In the genomic region with DNA sequence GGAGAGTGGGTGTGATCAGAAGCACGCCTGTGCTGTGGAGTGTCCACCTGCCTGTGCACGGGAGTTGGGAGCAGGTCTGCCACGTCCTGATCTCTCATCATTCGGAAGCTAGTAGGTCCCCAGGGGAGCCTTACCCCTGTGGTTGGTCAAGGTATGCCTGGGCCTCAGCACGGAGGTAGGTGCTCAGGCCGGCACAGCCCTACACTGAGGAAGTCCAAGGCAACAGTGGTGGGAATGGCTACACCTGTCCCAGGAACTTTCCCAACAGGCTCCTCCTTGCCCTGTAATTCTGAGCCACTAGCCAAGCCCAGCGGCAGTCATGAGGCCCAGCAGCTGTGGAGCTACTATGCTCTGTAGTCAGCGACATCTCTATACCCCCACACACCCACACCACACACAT, we compare ENCODE assay signal across 26 mouse cellular contexts. TPM values are rescaled to one million over a fixed set of nuclear protein-coding genes. Genes with fewer than 3 reads are reported as not detected.
DNase-seq lines count a peak whose midpoint lies in the region; ATAC-seq and TF ChIP-seq lines count a peak whose summit lies in the region.
"Had no signal": no experiment of that assay in that cellular context is flagged by ENCODE, and none has a peak within 500 bp of the region (broad histone marks: within the 10 kb centered on the region; RNA-seq: fewer than 3 reads in every experiment).

No protein-coding gene starts in this region.

- 66% methylated on average over 8 of the region's 8 CpGs for WGBS in hindbrain, embryonic 13.5 days
- WGBS in hindbrain, embryonic 11.5 days = 56% methylated on average over 8 of the region's 8 CpGs
- WGBS in hindbrain, embryonic 16.5 days = 60% methylated on average over 8 of the region's 8 CpGs
- 58% methylated on average over 8 of the region's 8 CpGs for WGBS in hindbrain, embryonic 10.5 days
- 57% methylated on average over 8 of the region's 8 CpGs for WGBS in midbrain, embryonic 16.5 days
- WGBS in midbrain, embryonic 13.5 days = 65% methylated on average over 8 of the region's 8 CpGs
- WGBS in stomach, embryonic 15.5 days = 51% methylated on average over 8 of the region's 8 CpGs
- WGBS in stomach, postnatal 0 days = 68% methylated on average over 8 of the region's 8 CpGs

- no peak for TF ChIP-seq EP300 in stomach, postnatal 0 days (optimal IDR thresholded peaks at IDR 0.05)

- DNase-seq in hindbrain, embryonic 11.5 days (ENCODE audit: low spot score) = no peak
- no peak for DNase-seq in hindbrain, embryonic 10.5 days (ENCODE audit: low spot score)
- DNase-seq in stomach, postnatal 0 days (ENCODE audit: low spot score) = no peak
- DNase-seq: adrenal gland, adult 8-10 months; adrenal gland, postnatal 25 days; cerebellum, adult 11-12 months; cerebellum, adult 8-10 months; cerebellum, postnatal 10 days; cerebellum, postnatal 36 days; embryo, embryonic 11 days; gastrocnemius, postnatal 25 days; heart, adult 18-20 months; heart, postnatal 14 days; heart, postnatal 4 days had no signal

- peaks cover 83% of the 10 kb centered on the region for H3K27me3 ChIP-seq in hindbrain, embryonic 13.5 days
- peaks cover 62% of the 10 kb centered on the region for H3K27me3 ChIP-seq in hindbrain, embryonic 11.5 days (ENCODE audit: control insufficient read depth, insufficient read depth, low read length)
- peaks cover 54% of the 10 kb centered on the region for H3K27me3 ChIP-seq in hindbrain, embryonic 16.5 days (replicated peaks; ENCODE audit: control insufficient read depth, insufficient read depth, low read length)
- H3K27me3 ChIP-seq in hindbrain, embryonic 10.5 days (ENCODE audit: insufficient read depth, poor library complexity, severe bottlenecking) = peaks cover 88% of the 10 kb centered on the region
- peaks cover 56% of the 10 kb centered on the region for H3K27me3 ChIP-seq in midbrain, embryonic 16.5 days (ENCODE audit: control insufficient read depth, insufficient read depth, low read depth, low read length)
- H3K27me3 ChIP-seq in midbrain, embryonic 13.5 days = peaks cover 69% of the 10 kb centered on the region
- H3K27me3 ChIP-seq in stomach, embryonic 15.5 days (replicated peaks) = peaks cover 64% of the 10 kb centered on the region
- H3K27me3 ChIP-seq in stomach, postnatal 0 days (ENCODE audit: control insufficient read depth, insufficient read depth, low read length) = peaks cover 29% of the 10 kb centered on the region; the same call in 1 of the 2 replicates

- no peaks in the 10 kb centered on the region for H3K9me3 ChIP-seq in hindbrain, embryonic 13.5 days
- H3K9me3 ChIP-seq in hindbrain, embryonic 11.5 days (ENCODE audit: control insufficient read depth, low read length) = no peaks in the 10 kb centered on the region
- no peaks in the 10 kb centered on the region; the same call in 1 of the 2 replicates for H3K9me3 ChIP-seq in hindbrain, embryonic 16.5 days (ENCODE audit: control insufficient read depth, low read length)
- H3K9me3 ChIP-seq in hindbrain, embryonic 10.5 days = no peaks in the 10 kb centered on the region
- no peaks in the 10 kb centered on the region for H3K9me3 ChIP-seq in midbrain, embryonic 16.5 days (replicated peaks; ENCODE audit: control insufficient read depth, low read length, poor library complexity, severe bottlenecking)
- H3K9me3 ChIP-seq in midbrain, embryonic 13.5 days = no peaks in the 10 kb centered on the region
- no peaks in the 10 kb centered on the region for H3K9me3 ChIP-seq in stomach, embryonic 15.5 days
- H3K9me3 ChIP-seq in stomach, postnatal 0 days (ENCODE audit: control insufficient read depth, low read length) = no peaks in the 10 kb centered on the region
- H3K9me3 ChIP-seq: embryonic facial prominence, embryonic 13.5 days; forebrain, embryonic 15.5 days; heart, embryonic 13.5 days had no signal

- peaks cover 30% of the 10 kb centered on the region for H3K4me1 ChIP-seq in hindbrain, embryonic 13.5 days (replicated peaks)
- H3K4me1 ChIP-seq in hindbrain, embryonic 11.5 days (replicated peaks; ENCODE audit: control insufficient read depth, insufficient read depth, low read length) = peaks cover 6% of the 10 kb centered on the region; the same call in 1 of the 2 replicates
- peaks cover 7% of the 10 kb centered on the region; the same call in 1 of the 2 replicates for H3K4me1 ChIP-seq in hindbrain, embryonic 16.5 days (ENCODE audit: control insufficient read depth, insufficient read depth, low read depth, low read length)
- H3K4me1 ChIP-seq in hindbrain, embryonic 10.5 days (replicated peaks) = peaks cover 29% of the 10 kb centered on the region
- H3K4me1 ChIP-seq in midbrain, embryonic 16.5 days (ENCODE audit: control insufficient read depth, insufficient read depth, low read length) = peaks cover 7% of the 10 kb centered on the region; the same call in 1 of the 2 replicates
- H3K4me1 ChIP-seq in midbrain, embryonic 13.5 days (replicated peaks) = peaks cover 19% of the 10 kb centered on the region
- H3K4me1 ChIP-seq in stomach, embryonic 15.5 days = peaks cover 20% of the 10 kb centered on the region
- no peaks in the 10 kb centered on the region for H3K4me1 ChIP-seq in stomach, postnatal 0 days (replicated peaks; ENCODE audit: control insufficient read depth, insufficient read depth)

- H3K36me3 ChIP-seq in hindbrain, embryonic 13.5 days = no peaks in the 10 kb centered on the region
- H3K36me3 ChIP-seq in hindbrain, embryonic 11.5 days (ENCODE audit: control insufficient read depth, insufficient read depth, low read length) = no peaks in the 10 kb centered on the region
- H3K36me3 ChIP-seq in hindbrain, embryonic 16.5 days (ENCODE audit: control insufficient read depth, insufficient read depth, low read length) = no peaks in the 10 kb centered on the region
- H3K36me3 ChIP-seq in hindbrain, embryonic 10.5 days = no peaks in the 10 kb centered on the region
- no peaks in the 10 kb centered on the region for H3K36me3 ChIP-seq in midbrain, embryonic 16.5 days (ENCODE audit: control insufficient read depth, insufficient read depth, low read length)
- no peaks in the 10 kb centered on the region for H3K36me3 ChIP-seq in midbrain, embryonic 13.5 days
- H3K36me3 ChIP-seq in stomach, embryonic 15.5 days = no peaks in the 10 kb centered on the region
- H3K36me3 ChIP-seq in stomach, postnatal 0 days (ENCODE audit: control insufficient read depth, insufficient read depth, low read length) = no peaks in the 10 kb centered on the region
- H3K36me3 ChIP-seq: embryonic facial prominence, embryonic 10.5 days; embryonic facial prominence, embryonic 13.5 days; forebrain, embryonic 12.5 days; forebrain, embryonic 15.5 days; heart, embryonic 13.5 days had no signal

- peak overlapping the region; percentile 44; the same call in 1 of the 2 replicates for H3K4me3 ChIP-seq in hindbrain, embryonic 13.5 days
- no peak overlapping the region for H3K4me3 ChIP-seq in hindbrain, embryonic 11.5 days (ENCODE audit: low read depth, low read length)
- H3K4me3 ChIP-seq in hindbrain, embryonic 16.5 days (ENCODE audit: low read length) = peak overlapping the region; percentile 2; the same call in 1 of the 2 replicates
- H3K4me3 ChIP-seq in hindbrain, embryonic 10.5 days = no peak overlapping the region
- no peak overlapping the region for H3K4me3 ChIP-seq in midbrain, embryonic 16.5 days (ENCODE audit: low read depth, low read length)
- H3K4me3 ChIP-seq in midbrain, embryonic 13.5 days (replicated peaks) = no peak overlapping the region
- H3K4me3 ChIP-seq in stomach, embryonic 15.5 days (replicated peaks) = no peak overlapping the region
- no peak overlapping the region for H3K4me3 ChIP-seq in stomach, postnatal 0 days (ENCODE audit: low read depth, low read length)
- H3K4me3 ChIP-seq: embryonic facial prominence, embryonic 10.5 days; embryonic facial prominence, embryonic 13.5 days; erythroblast, embryonic 14.5 days; forebrain, embryonic 12.5 days; heart, embryonic 13.5 days had no signal

- H3K27ac ChIP-seq in hindbrain, embryonic 13.5 days = no peak overlapping the region
- no peak overlapping the region for H3K27ac ChIP-seq in hindbrain, embryonic 11.5 days (ENCODE audit: low read depth, low read length)
- H3K27ac ChIP-seq in hindbrain, embryonic 16.5 days (ENCODE audit: low read depth, low read length) = no peak overlapping the region
- H3K27ac ChIP-seq in hindbrain, embryonic 10.5 days = no peak overlapping the region
- H3K27ac ChIP-seq in midbrain, embryonic 16.5 days (ENCODE audit: low read length) = no peak overlapping the region
- no peak overlapping the region for H3K27ac ChIP-seq in midbrain, embryonic 13.5 days
- H3K27ac ChIP-seq in stomach, embryonic 15.5 days = no peak overlapping the region
- H3K27ac ChIP-seq in stomach, postnatal 0 days (replicated peaks) = no peak overlapping the region
- H3K27ac ChIP-seq: embryonic facial prominence, embryonic 10.5 days; embryonic facial prominence, embryonic 13.5 days; forebrain, embryonic 12.5 days; forebrain, embryonic 15.5 days; heart, embryonic 13.5 days had no signal

- no peak for TF ChIP-seq CTCF in stomach, postnatal 0 days (IDR thresholded peaks at IDR 0.05; ENCODE audit: low read depth)

- H3K4me2 ChIP-seq in hindbrain, embryonic 13.5 days = no peak overlapping the region
- H3K4me2 ChIP-seq in hindbrain, embryonic 11.5 days (replicated peaks; ENCODE audit: low read depth, low read length) = no peak overlapping the region
- H3K4me2 ChIP-seq in hindbrain, embryonic 16.5 days (ENCODE audit: low read length) = peak overlapping the region; percentile 56; the same call in 1 of the 2 replicates
- peak overlapping the region; percentile 59 for H3K4me2 ChIP-seq in midbrain, embryonic 16.5 days (ENCODE audit: low read length)
- no peak overlapping the region for H3K4me2 ChIP-seq in midbrain, embryonic 13.5 days (replicated peaks)
- H3K4me2 ChIP-seq in stomach, embryonic 15.5 days = no peak overlapping the region
- no peak overlapping the region for H3K4me2 ChIP-seq in stomach, postnatal 0 days (replicated peaks; ENCODE audit: low read depth)
- H3K4me2 ChIP-seq: embryonic facial prominence, embryonic 13.5 days; forebrain, embryonic 12.5 days; forebrain, embryonic 15.5 days; heart, embryonic 13.5 days had no signal

- no peak overlapping the region for H3K9ac ChIP-seq in hindbrain, embryonic 13.5 days
- no peak overlapping the region for H3K9ac ChIP-seq in hindbrain, embryonic 11.5 days (ENCODE audit: low read depth, low read length)
- H3K9ac ChIP-seq in hindbrain, embryonic 16.5 days (ENCODE audit: low read depth, low read length) = no peak overlapping the region
- H3K9ac ChIP-seq in midbrain, embryonic 16.5 days (ENCODE audit: low read depth, low read length) = no peak overlapping the region
- no peak overlapping the region for H3K9ac ChIP-seq in midbrain, embryonic 13.5 days (replicated peaks)
- H3K9ac ChIP-seq in stomach, embryonic 15.5 days = no peak overlapping the region
- H3K9ac ChIP-seq in stomach, postnatal 0 days (ENCODE audit: low read length) = no peak overlapping the region
- H3K9ac ChIP-seq: embryonic facial prominence, embryonic 13.5 days; forebrain, embryonic 12.5 days; forebrain, embryonic 15.5 days; heart, embryonic 13.5 days had no signal

- ATAC-seq in hindbrain, embryonic 13.5 days (ENCODE audit: low FRiP score) = no peak
- ATAC-seq in hindbrain, embryonic 11.5 days (ENCODE audit: low FRiP score) = no peak
- no peak for ATAC-seq in hindbrain, embryonic 16.5 days
- ATAC-seq in midbrain, embryonic 16.5 days = no peak
- no peak for ATAC-seq in midbrain, embryonic 13.5 days
- ATAC-seq in stomach, embryonic 15.5 days (ENCODE audit: insufficient read depth, low FRiP score, low read depth) = peak; percentile 60; the same call in 1 of the 2 replicates
- ATAC-seq in stomach, postnatal 0 days (ENCODE audit: low FRiP score, low TSS enrichment) = no peak
- ATAC-seq: activated CD4-positive, CD25-positive, alpha-beta regulatory T cell, adult 4 months; forebrain, embryonic 15.5 days had no signal

RNA-seq across cellular contexts. Expression of gene Cilp2, which starts 7.8 kb away (rescaled TPM):
- 3.5 and 3.6 TPM in 2 replicates for polyA plus RNA-seq in hindbrain, embryonic 13.5 days (2015; fragmentation: Nextera tagmentation; extraction: Ambion mirVana)
- polyA plus RNA-seq in hindbrain, embryonic 11.5 days (2014; fragmentation: Nextera tagmentation; extraction: Ambion mirVana) = 0.50 and 0.73 TPM in 2 replicates
- polyA plus RNA-seq in hindbrain, embryonic 16.5 days (2015; fragmentation: Nextera tagmentation; extraction: Ambion mirVana) = 6.6 and 7.0 TPM in 2 replicates
- polyA plus RNA-seq in hindbrain, embryonic 10.5 days (2016; fragmentation: Nextera tagmentation; extraction: Ambion mirVana) = 0.44 and 0.47 TPM in 2 replicates
- polyA plus RNA-seq in midbrain, embryonic 16.5 days (2015; fragmentation: Nextera tagmentation; extraction: Ambion mirVana) = 6.3 and 6.6 TPM in 2 replicates
- 2.1 TPM in 2 replicates for polyA plus RNA-seq in midbrain, embryonic 13.5 days (2015; fragmentation: Nextera tagmentation; extraction: Ambion mirVana)
- polyA plus RNA-seq in stomach, embryonic 15.5 days (2015; fragmentation: Nextera tagmentation; extraction: Ambion mirVana) = 0.83 and 0.95 TPM in 2 replicates
- polyA plus RNA-seq in stomach, postnatal 0 days (2015; fragmentation: Nextera tagmentation; extraction: Ambion mirVana) = 0.30 and 0.36 TPM in 2 replicates
- polyA plus RNA-seq: activated CD4-positive, CD25-positive, alpha-beta regulatory T cell, adult 4 months; erythroblast, embryonic 14.5 days had no signal

RNA-seq across cellular contexts. Expression of gene Tssk6, which starts 22.3 kb away (rescaled TPM):
- 3.4 and 4.5 TPM in 2 replicates for polyA plus RNA-seq in hindbrain, embryonic 13.5 days (2015; fragmentation: Nextera tagmentation; extraction: Ambion mirVana)
- polyA plus RNA-seq in hindbrain, embryonic 11.5 days (2014; fragmentation: Nextera tagmentation; extraction: Ambion mirVana) = 4.2 and 4.3 TPM in 2 replicates
- 3.5 and 3.7 TPM in 2 replicates for polyA plus RNA-seq in hindbrain, embryonic 16.5 days (2015; fragmentation: Nextera tagmentation; extraction: Ambion mirVana)
- polyA plus RNA-seq in hindbrain, embryonic 10.5 days (2016; fragmentation: Nextera tagmentation; extraction: Ambion mirVana) = 4.7 and 4.8 TPM in 2 replicates
- polyA plus RNA-seq in midbrain, embryonic 16.5 days (2015; fragmentation: Nextera tagmentation; extraction: Ambion mirVana) = 3.0 and 3.5 TPM in 2 replicates
- 3.7 and 4.1 TPM in 2 replicates for polyA plus RNA-seq in midbrain, embryonic 13.5 days (2015; fragmentation: Nextera tagmentation; extraction: Ambion mirVana)
- 3.1 and 3.9 TPM in 2 replicates for polyA plus RNA-seq in stomach, embryonic 15.5 days (2015; fragmentation: Nextera tagmentation; extraction: Ambion mirVana)
- polyA plus RNA-seq in stomach, postnatal 0 days (2015; fragmentation: Nextera tagmentation; extraction: Ambion mirVana) = 2.1 and 2.7 TPM in 2 replicates
- polyA plus RNA-seq: activated CD4-positive, CD25-positive, alpha-beta regulatory T cell, adult 4 months had no signal

RNA-seq across cellular contexts. Expression of gene Ndufa13, which starts 22.7 kb away (rescaled TPM):
- polyA plus RNA-seq in hindbrain, embryonic 13.5 days (2015; fragmentation: Nextera tagmentation; extraction: Ambion mirVana) = 187 and 198 TPM in 2 replicates
- polyA plus RNA-seq in hindbrain, embryonic 11.5 days (2014; fragmentation: Nextera tagmentation; extraction: Ambion mirVana) = 169 and 174 TPM in 2 replicates
- 191 and 216 TPM in 2 replicates for polyA plus RNA-seq in hindbrain, embryonic 16.5 days (2015; fragmentation: Nextera tagmentation; extraction: Ambion mirVana)
- 166 and 177 TPM in 2 replicates for polyA plus RNA-seq in hindbrain, embryonic 10.5 days (2016; fragmentation: Nextera tagmentation; extraction: Ambion mirVana)
- polyA plus RNA-seq in midbrain, embryonic 16.5 days (2015; fragmentation: Nextera tagmentation; extraction: Ambion mirVana) = 172 TPM in 2 replicates
- polyA plus RNA-seq in midbrain, embryonic 13.5 days (2015; fragmentation: Nextera tagmentation; extraction: Ambion mirVana) = 174 and 181 TPM in 2 replicates
- polyA plus RNA-seq in stomach, embryonic 15.5 days (2015; fragmentation: Nextera tagmentation; extraction: Ambion mirVana) = 183 and 190 TPM in 2 replicates
- polyA plus RNA-seq in stomach, postnatal 0 days (2015; fragmentation: Nextera tagmentation; extraction: Ambion mirVana) = 199 and 205 TPM in 2 replicates

RNA-seq across cellular contexts. Expression of gene Yjefn3, which starts 22.8 kb away (rescaled TPM):
- polyA plus RNA-seq in hindbrain, embryonic 13.5 days (2015; fragmentation: Nextera tagmentation; extraction: Ambion mirVana) = 12.3 and 12.8 TPM in 2 replicates
- polyA plus RNA-seq in hindbrain, embryonic 11.5 days (2014; fragmentation: Nextera tagmentation; extraction: Ambion mirVana) = 4.6 and 6.1 TPM in 2 replicates
- 13.6 and 14.3 TPM in 2 replicates for polyA plus RNA-seq in hindbrain, embryonic 16.5 days (2015; fragmentation: Nextera tagmentation; extraction: Ambion mirVana)
- polyA plus RNA-seq in hindbrain, embryonic 10.5 days (2016; fragmentation: Nextera tagmentation; extraction: Ambion mirVana) = 4.9 and 7.3 TPM in 2 replicates
- 12.0 and 12.3 TPM in 2 replicates for polyA plus RNA-seq in midbrain, embryonic 16.5 days (2015; fragmentation: Nextera tagmentation; extraction: Ambion mirVana)
- polyA plus RNA-seq in midbrain, embryonic 13.5 days (2015; fragmentation: Nextera tagmentation; extraction: Ambion mirVana) = 9.1 and 10.8 TPM in 2 replicates
- 2.8 and 4.1 TPM in 2 replicates for polyA plus RNA-seq in stomach, embryonic 15.5 days (2015; fragmentation: Nextera tagmentation; extraction: Ambion mirVana)
- 1.6 and 2.7 TPM in 2 replicates for polyA plus RNA-seq in stomach, postnatal 0 days (2015; fragmentation: Nextera tagmentation; extraction: Ambion mirVana)

RNA-seq across cellular contexts. Expression of gene Pbx4, which starts 47.4 kb away (rescaled TPM):
- 62.9 and 69.2 TPM in 2 replicates for polyA plus RNA-seq in hindbrain, embryonic 13.5 days (2015; fragmentation: Nextera tagmentation; extraction: Ambion mirVana)
- 41.5 and 42.5 TPM in 2 replicates for polyA plus RNA-seq in hindbrain, embryonic 11.5 days (2014; fragmentation: Nextera tagmentation; extraction: Ambion mirVana)
- polyA plus RNA-seq in hindbrain, embryonic 16.5 days (2015; fragmentation: Nextera tagmentation; extraction: Ambion mirVana) = 60.5 TPM in 2 replicates
- 39.8 and 49.9 TPM in 2 replicates for polyA plus RNA-seq in hindbrain, embryonic 10.5 days (2016; fragmentation: Nextera tagmentation; extraction: Ambion mirVana)
- 58.9 and 65.7 TPM in 2 replicates for polyA plus RNA-seq in midbrain, embryonic 16.5 days (2015; fragmentation: Nextera tagmentation; extraction: Ambion mirVana)
- 59.2 and 65.0 TPM in 2 replicates for polyA plus RNA-seq in midbrain, embryonic 13.5 days (2015; fragmentation: Nextera tagmentation; extraction: Ambion mirVana)
- polyA plus RNA-seq in stomach, embryonic 15.5 days (2015; fragmentation: Nextera tagmentation; extraction: Ambion mirVana) = 4.4 and 5.9 TPM in 2 replicates
- 4.9 and 5.1 TPM in 2 replicates for polyA plus RNA-seq in stomach, postnatal 0 days (2015; fragmentation: Nextera tagmentation; extraction: Ambion mirVana)

Comparison
In these comparisons a context has a peak if more than half of its experiments do, and no peak if none do; other contexts are left out.
1. H3K4me2 ChIP-seq: peak in hindbrain, embryonic 16.5 days (single experiment) and midbrain, embryonic 16.5 days (single experiment); none in hindbrain, embryonic 13.5 days (single experiment), hindbrain, embryonic 11.5 days (single experiment), midbrain, embryonic 13.5 days (single experiment), stomach, embryonic 15.5 days (single experiment) and stomach, postnatal 0 days (single experiment).
2. H3K4me3 ChIP-seq: peak in hindbrain, embryonic 13.5 days (single experiment) and hindbrain, embryonic 16.5 days (single experiment); none in hindbrain, embryonic 11.5 days (single experiment), hindbrain, embryonic 10.5 days (single experiment), midbrain, embryonic 16.5 days (single experiment), midbrain, embryonic 13.5 days (single experiment), stomach, embryonic 15.5 days (single experiment) and stomach, postnatal 0 days (single experiment).